Mouse (Mus musculus): ENCODE results near the gene Nacc2.

- no peak for TF ChIP-seq CTCF (IDR thresholded peaks at IDR 0.05; ENCODE audit: low read depth)
- no peak for TF ChIP-seq EP300 (optimal IDR thresholded peaks at IDR 0.05)
Measured at GRCm38 (mm10) chr2:26062241-26062640, 60.8 kb downstream of the Nacc2 start.

All from stomach, postnatal 0 days (tissue).